Mouse (Mus musculus) retina, postnatal 1 day (tissue): ENCODE results near the gene Tns1.
A peak's percentile ranks its signal among the peaks of the same experiment; 100 is the strongest.

Experiments used
- DNase-seq: peaks from one replicate; pipeline ENCODE4 v3.0.0-alpha.2; 2012

Tns1 gene

DNA sequence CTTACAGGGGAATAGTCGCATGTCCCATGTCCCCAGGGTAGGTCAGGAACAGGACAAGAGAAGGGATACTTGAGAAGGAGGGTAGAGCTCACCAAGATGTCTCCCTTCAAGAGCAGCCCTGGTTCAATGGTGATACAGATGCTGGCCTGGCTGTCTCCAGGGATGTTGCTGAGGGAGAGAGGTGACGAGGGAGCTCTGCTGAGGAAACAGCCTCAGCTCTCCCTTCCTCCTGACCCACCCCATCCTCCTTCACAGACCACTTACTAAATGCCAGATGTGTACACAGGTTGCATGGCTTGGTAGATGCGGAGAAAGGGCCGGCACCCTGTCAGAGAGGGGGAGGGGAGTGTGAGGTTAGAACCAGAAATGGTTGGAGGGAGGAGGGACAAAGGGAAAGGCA is 138.6 kb downstream of the Tns1 start:
- no peak for DNase-seq

DNA sequence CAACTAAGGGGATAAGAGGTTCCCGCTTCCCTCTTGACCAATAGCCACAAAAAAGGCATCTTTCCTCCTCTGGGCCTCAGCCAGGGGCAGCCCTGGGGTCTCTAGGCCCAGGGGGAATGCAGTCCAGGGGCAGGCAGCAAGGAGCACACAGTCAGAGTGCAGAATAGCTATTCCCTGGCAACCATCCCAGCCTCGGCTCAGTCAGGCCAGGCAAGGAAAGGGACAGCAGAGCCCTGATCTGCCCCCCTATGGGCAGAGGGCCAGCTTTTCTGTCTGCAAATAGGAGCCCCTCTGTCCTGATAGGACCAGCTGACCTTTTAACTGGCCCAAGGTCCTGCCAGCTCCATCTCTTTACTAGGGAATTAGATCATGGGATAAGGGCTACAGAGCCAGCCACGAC is 145.0 kb downstream of the Tns1 start:
- DNase-seq: peak; percentile 43

DNA sequence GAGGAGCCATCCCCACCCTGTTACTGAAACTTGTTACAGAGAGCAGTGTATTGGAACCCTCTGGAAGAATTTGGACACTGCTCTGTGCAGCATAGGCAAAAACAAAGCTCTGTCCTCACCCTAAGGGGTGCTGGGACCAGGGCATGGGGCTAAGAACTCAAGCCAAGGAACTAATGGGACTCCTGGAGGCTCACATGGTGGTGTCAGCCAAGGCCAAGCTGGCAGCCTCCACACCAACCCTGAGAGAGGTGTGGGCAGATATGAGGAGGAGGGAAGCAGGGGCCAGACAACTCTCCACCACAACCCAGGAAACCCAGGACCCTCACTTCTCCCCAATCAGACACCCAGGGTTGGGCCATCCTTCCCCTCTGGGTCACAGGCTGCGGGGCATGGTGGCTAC is 145.7 kb downstream of the Tns1 start:
- no peak for DNase-seq

DNA sequence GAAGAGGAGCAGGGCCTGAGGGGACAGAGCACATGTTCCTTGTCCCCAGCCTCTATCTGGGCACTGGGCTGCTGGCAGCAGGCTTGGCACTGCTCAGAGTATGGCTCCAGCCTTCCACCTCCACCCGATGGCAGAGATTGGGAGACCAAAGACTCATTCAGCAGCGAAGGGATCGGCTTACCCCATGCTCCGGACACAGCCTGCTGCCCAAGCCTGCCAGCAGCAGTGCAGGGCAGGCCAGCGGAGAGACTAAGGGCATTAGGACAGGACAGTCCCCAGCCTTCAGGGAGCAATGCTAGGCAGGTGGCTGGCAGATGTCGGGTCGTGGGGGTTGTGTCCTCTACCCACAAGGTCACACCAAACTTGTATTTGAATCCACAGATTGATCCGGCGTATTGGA is 150.3 kb downstream of the Tns1 start:
- no peak for DNase-seq

DNA sequence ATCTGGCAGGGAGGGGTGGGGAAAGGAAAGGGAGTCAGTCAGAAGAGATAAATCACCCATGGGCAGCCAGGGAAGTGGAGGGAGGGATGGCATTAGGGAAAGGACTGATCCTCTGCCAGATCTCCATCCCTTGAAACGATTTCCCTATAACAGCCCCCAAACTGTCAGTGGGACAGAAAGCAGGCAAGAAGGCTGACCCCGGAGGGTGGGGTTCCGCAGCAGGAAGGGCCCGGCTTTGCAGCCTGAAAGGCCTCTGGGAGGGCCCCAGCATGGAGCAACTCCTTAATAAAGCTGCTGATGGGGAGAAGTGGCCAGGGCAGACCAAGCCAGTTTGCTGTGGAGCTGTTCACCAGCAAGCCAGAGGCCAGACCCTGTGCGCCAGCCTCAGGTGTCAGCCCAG is 151.5 kb downstream of the Tns1 start:
- DNase-seq: no peak

DNA sequence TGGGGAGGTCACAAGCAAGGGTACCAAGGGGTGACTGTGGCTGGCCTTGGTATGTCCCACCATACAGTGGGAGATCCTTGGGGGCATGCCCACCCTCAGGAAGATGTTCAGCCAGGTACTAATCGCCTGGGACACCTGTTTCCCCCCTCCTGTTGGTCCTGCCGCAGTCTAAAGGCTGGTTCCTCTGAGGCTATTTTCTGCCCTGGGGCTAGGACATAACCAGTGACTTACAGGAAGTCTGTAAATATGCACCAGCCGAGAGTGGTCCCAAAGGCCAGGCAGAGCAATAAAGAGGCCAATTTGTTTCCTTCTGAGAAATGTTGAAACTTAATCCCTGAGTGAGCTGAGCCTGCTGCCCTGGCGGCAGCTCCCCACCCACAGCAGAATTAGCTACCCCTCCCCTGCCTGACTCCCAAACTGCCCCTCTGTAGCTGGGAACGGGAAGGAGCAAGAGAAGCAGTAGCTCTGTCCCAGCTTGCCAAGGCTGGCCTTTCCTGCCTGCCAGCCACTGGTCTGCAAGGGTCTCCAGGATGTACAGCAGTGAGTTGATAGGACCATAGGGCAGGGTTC is 154.0 kb downstream of the Tns1 start:
- no peak for DNase-seq

DNA sequence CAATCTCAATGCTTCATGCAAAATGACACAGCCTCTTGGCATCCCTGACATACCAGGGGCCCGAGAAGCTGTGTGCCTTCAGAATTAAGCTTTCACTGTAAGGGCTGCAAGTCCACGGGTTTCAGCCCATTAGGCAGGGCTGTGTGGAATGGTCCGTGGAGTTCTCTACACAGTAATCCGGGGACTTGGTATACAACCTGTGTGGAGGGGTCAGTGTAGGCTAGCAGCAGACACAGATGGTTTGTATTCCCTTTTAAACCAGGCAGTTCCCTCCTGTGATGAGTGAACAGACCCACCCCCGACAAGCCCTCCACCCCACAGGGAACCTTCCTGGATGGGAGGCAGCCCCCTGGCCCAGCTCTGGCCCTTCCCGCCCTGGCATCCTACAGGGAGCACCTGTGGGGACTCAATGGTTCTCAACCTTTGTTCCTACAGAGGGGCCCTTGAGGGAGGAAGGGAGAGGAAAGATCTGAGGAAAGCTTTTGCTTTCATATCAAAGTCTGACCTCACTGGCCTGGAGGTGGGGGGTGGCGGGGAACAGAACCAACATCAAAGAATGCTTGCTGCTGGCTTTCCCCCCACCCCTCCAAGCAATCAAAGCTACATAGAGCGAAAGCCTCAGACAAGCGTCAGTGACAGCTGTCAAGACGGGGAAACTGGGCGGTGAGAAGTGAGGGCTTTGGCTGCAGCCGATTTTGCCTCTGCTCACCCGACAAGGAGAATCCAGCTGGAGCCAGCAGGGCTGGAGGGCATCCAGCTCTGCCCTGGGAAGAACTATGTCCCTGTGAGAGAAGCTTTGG is 155.3 kb downstream of the Tns1 start:
- DNase-seq: peak; percentile 46

DNA sequence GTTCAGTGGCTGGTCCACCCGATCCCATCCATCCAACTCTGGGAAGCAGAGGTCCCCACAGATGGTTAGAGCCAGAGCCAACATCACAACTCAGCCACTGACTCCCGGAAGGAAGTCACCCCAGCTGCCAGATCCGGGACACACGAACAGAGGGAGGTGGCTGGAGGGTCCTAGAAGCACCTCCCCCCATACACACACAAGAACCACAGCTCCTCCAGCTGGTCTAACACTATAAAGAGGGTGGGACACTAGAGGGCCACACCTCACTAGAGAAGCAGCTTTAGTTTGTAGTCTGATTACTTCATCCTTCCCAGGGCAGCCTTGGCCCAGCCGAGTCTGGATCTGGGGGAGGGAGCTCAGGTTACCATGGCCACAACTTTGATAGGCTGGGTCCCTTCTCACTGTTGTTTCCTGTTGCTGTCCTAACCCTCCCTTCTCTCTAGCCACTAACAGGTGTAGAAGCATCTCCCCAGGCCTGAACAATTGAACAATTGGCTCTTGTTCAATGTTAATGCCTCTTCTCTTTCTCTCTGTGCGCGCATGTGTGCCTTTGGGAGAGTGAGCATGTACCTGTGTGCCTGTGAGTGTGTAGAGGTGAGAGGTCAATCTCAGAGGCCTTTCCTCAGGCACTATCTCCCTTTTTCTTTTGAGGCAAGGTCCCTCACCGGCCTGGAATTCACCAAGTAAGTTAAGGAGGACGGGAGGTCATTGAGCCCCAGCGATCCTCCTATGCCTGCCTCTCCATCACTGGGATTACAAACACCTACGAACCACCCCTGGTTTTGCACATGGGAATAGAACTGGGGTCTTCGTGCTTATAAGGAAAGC is 157.6 kb downstream of the Tns1 start:
- no peak for DNase-seq

DNA sequence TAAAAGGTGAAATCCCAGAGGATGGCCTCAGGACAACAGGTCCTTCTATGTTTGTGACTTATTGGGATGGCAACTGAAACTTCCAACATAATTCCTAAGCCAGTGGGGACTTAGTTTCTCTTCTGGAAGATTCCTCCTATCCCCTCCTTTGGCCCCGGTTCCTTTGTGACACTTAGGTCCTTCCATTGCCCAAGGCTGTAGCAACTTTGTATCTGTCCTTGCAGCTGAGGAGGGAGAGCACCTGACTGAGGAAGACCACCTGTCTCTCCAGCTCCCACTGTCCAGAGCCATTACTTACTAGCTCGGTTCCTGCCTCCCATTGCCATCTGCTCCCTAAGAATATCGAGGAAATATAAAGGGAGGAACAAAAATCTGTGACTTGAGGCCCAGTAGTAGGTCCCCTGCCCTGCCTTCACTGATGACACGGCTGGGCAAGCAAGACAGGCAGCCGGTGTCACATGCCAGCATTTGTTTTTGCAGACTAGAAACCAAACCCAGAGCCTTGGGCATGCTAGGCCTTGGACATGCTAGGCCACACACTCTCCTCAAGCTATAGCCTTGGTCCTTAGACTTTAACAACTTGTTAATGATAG is 160.0 kb downstream of the Tns1 start:
- no peak for DNase-seq

DNA sequence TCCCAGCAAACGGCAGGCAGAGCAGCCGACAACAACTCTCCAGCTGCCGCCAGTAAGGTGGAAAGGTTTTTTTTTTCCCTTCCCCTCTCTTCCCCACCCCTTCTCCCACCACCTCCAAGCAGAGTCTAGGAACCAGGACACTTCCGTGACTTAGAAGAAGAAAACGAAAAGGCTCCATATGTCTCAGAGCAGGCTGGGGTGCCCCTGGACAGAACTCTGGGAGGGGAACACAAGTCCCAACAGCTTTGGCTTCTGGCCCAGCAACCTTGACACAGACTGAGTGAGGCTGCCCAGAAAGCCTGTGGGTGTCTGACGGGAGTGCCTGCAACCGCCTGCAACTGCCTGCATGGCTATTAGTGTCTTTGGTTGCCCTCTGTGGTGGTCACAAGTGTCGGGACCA is 160.6 kb downstream of the Tns1 start:
- no peak for DNase-seq

DNA sequence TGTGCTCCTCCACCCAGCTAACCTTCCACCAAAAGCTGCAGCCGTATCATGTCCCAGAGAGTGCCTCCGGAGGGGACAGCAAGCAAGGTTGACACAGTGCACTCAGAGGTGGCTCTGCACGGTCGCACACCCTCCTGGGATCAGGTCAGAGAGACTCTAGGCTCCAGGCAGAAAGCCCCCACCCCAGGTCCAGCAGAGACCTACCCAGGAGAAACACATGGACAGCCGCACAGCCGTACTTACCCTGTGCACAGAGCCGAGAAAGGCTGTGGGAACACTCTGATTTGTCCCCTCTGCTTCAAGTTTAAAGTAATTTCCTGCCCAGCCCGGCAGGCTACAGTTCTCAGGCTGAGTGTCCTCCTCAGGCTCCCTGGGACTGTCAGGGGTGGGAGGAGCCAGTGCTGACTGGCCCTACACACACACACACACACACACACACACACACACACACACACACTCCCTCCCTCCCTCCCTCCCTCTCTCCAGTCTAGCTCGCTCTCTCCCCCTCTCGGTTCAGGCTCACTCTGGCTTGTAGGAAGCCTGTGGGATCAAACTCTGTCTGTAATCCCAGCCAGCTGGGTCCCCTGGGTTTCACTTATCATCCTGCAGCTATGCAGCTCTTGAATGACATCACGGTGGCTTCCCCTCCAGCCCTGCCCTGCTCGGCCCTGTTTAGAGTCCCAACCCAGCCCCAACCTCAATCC is 161.4 kb downstream of the Tns1 start:
- DNase-seq: peak; percentile 88

DNA sequence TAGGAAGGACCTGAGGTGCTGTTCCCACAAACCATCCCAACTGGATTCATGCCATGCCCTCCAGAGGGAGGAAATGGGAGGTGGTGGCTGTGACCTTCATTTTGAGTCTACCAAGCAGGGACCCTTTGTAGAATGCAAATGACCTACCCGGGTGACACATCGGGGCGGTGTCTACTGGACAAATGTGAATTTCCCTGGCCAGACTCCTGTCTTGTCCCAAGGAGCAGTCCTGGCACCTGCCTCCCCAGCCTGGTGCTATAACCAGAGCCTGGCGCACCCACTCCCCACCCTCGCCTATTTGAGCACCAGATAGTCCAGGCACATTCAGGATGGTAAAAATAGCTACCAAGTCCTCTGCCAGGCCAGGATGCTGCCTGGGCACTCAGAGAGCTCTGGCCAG is 162.2 kb downstream of the Tns1 start:
- DNase-seq: no peak

DNA sequence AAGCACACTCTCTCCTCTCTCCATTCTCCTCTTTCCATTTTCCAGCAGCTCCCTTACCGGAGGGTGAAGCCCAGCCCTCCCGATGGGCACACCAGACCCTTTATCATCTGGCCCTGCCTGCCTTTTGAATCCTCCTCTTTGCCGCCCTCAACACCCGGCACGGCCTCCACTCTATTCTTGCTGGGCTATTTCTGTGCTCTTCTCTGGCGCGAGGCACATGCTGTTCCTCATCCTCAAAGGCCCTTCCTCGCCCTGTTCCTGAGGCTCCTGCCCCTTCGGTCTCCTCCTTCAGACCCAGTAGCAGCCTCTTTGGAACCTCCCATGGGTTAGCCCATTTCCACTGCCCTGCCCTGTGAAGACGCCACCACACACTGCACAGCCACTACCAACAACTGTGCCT is 164.5 kb downstream of the Tns1 start:
- no peak for DNase-seq

DNA sequence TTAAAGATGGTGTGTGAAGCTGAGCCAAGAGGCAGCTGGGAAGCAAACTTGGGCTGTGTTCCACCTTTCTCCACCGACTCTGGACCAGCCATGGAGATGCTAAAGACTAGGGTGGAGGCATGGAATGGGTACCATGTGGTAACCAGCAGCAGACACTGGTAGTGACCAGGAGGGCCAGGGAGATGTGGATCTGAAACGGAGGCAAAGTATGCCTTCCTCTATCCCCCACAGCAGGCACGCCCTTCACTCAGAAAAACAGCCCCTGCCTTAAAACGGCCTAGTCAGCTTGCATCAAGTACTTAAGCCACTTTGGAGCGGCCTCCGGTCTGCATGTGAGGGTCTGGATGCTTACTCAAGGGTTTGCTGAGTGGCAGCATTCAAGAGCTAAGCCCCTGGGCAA is 164.9 kb downstream of the Tns1 start:
- no peak for DNase-seq

DNA sequence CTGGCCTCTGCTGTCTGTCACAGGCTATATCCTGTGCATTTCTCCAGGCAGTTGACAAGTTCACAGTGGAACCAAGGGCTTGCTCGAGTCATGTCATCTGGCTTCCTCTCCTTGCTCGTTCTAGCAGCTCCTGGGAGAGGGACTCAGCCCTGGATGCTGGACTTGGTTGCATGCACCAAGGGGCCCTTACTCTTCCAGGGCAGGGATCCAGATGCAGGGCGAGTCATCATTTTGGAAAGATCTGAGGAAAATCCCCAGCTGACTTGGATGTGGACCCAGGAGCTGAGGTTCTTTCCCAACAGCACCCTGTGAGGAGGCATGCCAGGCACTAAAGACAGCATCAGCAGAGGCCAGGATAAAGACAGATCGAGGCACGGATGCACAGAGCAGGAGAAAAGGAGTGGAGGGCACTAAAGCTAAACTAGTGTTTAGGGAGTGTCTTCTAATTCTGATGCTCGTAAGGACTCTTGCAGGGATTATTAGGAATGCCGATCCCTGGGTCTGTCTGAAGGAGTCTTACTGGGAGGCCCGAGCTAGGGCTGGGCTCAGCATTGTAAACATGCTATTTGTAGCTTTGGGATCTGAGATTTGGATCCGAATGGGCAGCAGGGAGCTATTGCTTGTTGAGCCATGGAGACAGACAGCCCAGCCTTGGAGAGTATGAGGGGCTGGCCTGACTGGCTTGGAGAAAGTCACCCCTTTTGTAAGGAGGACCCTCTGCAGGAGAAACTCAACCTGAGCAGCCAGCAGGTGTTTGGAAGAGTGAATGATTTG is 165.9 kb downstream of the Tns1 start:
- DNase-seq: no peak

DNA sequence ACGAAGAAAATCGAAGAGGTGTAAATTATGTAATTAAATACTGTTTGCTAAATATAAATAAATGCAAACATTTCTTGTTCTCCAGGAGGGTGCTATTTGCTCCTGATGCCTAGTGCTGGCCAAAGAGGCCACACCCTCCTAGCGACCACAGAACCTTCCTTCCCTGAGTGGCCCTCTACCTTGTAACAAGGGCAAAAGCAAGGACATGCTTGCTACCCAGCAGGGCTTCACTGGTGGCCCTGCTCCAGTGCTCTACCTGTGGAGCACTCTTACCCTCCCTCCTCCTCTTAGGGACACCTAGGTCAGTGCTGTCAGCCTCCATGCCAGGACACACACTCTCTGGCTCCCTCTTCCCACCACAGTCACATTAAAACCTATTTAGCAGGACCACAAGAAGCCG is 166.8 kb downstream of the Tns1 start:
- no peak for DNase-seq

DNA sequence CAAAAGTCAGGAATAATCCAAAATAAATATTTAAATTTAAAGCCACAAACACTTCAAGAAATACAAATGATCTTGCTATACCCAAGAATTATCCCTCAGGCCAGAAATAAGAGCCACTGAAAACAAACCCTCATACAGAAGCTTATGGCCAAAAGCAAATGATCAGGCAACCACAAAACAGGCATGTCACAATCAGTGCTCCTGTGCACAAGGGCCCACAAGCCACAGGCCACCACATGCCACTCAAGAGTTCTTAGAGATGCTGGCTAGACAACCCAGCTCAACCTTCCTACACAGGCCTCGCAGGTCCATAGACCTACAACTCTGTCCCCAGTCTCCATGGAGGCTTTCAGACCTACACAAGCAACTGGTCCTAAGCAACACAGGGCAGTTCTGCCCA is 167.9 kb downstream of the Tns1 start:
- DNase-seq: no peak

DNA sequence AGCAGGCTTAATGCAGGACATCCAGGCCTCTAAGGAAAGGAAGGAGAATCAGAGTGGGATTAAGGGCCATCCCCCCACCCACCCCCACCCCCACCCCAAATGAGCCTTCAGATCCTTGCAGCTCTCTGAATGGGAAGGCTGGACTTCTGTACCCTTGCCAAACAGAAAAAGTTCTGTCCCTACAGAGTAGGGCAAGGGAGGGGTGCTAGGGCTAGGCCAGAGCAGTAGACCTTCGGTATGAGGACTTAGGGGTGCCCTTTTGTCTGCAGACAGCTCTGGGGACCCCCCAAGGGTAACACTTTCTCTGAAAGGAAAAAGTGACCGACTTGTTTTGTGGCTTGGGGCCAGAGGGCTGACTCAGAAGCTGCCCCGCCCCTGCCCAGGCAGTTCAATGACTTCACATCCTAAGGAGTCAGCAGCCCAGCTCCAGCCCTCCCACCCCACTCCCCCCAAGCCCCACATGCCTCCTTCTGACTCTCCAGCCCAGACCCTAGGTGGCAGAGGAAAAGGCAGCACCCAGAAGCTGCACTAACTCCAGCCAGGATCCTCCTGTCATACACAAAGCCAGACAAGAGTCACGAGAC is 168.9 kb downstream of the Tns1 start:
- no peak for DNase-seq

DNA sequence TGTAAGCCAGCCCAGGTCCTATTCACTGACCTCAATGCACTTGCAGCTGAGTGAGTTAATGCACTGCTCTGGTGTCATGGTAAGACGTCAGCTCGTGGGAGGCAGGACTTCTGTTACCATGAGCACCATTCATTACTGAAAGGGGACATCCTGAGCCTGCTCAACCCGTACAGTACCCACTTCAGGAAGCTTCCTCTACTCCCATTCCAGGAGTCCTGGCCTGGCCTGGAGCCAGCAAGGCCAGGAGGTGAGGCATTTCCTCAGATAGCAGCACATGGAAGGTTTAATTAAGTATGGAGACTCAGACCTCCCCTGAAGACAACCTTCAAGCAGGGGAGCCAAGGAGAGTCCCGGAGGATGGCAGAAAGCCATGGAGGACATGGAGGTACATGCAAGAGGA is 169.6 kb downstream of the Tns1 start:
- peak; percentile 27 for DNase-seq

DNA sequence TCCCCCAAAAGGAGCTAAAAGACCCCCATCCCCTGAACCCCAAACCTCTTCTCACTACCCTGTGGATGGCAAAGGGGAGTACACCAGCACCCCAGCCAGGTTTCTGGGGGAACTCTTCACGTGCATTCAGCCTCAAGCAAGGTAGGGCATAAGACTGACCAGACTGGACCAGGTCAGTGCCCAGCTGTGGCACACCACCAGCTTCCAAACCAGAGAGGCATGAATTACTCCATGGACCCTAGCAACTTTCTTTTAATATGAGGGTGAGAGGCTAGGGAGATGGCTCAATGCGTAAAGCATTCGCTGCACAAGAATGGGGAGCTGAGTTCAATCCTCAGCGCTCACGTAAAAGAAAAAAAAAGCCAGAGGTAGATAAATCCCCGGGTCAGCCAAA is 170.2 kb downstream of the Tns1 start:
- DNase-seq: no peak

DNA sequence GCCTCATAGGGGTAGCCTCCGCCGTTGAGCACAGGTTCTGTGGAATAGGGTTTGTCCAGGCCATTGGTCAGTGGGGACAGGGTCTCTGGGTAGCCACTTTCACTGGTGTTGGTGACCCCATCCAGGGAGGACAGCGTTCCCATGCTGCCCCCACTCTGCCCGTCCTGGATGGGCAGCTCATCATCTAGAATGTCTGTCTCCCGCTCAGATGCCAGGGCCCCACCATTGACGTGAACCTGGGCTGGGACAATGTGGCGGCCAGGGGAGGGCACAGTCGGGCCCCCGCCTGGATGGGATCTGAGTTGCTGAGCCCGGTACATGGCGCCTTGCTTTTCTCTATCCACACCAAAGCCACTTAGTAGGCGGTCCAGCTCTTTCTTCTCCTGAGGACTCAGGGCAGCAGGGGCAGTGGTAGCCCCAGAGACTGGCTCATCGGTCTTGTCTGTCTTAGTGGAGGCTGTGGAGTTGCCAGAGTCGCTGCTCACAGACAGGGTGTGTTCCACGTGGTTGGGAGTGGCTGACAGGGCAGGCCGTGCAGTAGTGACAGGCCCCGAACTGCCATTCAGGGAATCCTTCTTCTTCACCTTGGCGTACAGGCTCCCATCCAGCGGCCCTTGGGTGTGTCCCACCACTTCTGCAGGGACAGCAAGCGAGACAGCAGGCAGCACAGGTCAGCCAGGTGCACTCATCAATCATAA is 170.8 kb downstream of the Tns1 start:
- no peak for DNase-seq
